Mouse (Mus musculus): ENCODE results near the gene Syne1.

GRCm38 (mm10) chr10:5194081-5194670, 357.1 kb downstream of the Syne1 start:
- no peak for TF ChIP-seq POLR2A (IDR thresholded peaks at IDR 0.05; ENCODE audit: control insufficient read depth in 1 of 2, insufficient read depth in 1 of 2, low read depth in 1 of 2, low read length in 2 of 2, poor library complexity in 1 of 2)
- no peak for TF ChIP-seq RAD21 (IDR thresholded peaks at IDR 0.05; ENCODE audit: low read depth, low read length)
- TF ChIP-seq POLR2AphosphoS2 (IDR thresholded peaks at IDR 0.05; ENCODE audit: low read length), result no peak
- no peak for TF ChIP-seq NRF1 (IDR thresholded peaks at IDR 0.05; ENCODE audit: insufficient read depth, low read depth, low read length, poor library complexity, severe bottlenecking)
- no peak for TF ChIP-seq JUND (IDR thresholded peaks at IDR 0.05; ENCODE audit: low read depth, low read length)
- no peak for TF ChIP-seq ZMIZ1 (IDR thresholded peaks at IDR 0.05; ENCODE audit: low read depth, low read length)
- TF ChIP-seq MAX (IDR thresholded peaks at IDR 0.05; ENCODE audit: low read length), result no peak
- no peak for TF ChIP-seq CTCF (IDR thresholded peaks at IDR 0.05 in 2 of 3, conservative IDR thresholded peaks at IDR 0.05 in 1 of 3; ENCODE audit: control insufficient read depth in 1 of 3, insufficient read depth in 1 of 3, low read depth in 2 of 3, low read length in 3 of 3, poor library complexity in 1 of 3, severe bottlenecking in 1 of 3)
- no peak for TF ChIP-seq GATA1 (IDR thresholded peaks at IDR 0.05; ENCODE audit: low read depth, low read length)
- TF ChIP-seq SIN3A (IDR thresholded peaks at IDR 0.05; ENCODE audit: low read length), result no peak
- no peak for TF ChIP-seq KAT2A (conservative IDR thresholded peaks at IDR 0.05; ENCODE audit: low read depth, low read length)

Measured in MEL (cell line).